Mouse (Mus musculus): ENCODE results near the gene St8sia2. TPM values are rescaled to one million over a fixed set of nuclear protein-coding genes. Genes with fewer than 3 reads are reported as not detected.
A peak's percentile ranks its signal among the peaks of the same experiment; 100 is the strongest.

The St8sia2 gene
- polyA plus RNA-seq, 1 experiment from 2014 or later: 78.8 TPM

- Histone ChIP-seq H3K27ac (replicated peaks) (no peak overlapping the region), H3K4me2 (replicated peaks) (no peak overlapping the region), H3K4me3 (no peak overlapping the region), H3K27me3 (no peaks in the 10 kb centered on the region), H3K9ac (replicated peaks) (no peak overlapping the region), H3K9me3 (no peaks in the 10 kb centered on the region), H3K36me3 (no peaks in the 10 kb centered on the region), H3K4me1 (peaks cover 5% of the 10 kb centered on the region; the same call in 1 of the 2 replicates)
- no peak for ATAC-seq (replicated peaks)
- 75% methylated on average over 5 of the region's 5 CpGs for WGBS
These were observed 103.9 kb downstream of the St8sia2 start for GRCm38 (mm10) chr7:73909432-73910205.

GRCm38 (mm10) chr7:73894506-73894905 lies 119.0 kb downstream of the St8sia2 start:
- WGBS: 16% methylated on average over 6 of the region's 6 CpGs
- Histone ChIP-seq H3K4me3 (no peak overlapping the region), H3K36me3 (no peaks in the 10 kb centered on the region), H3K9me3 (no peaks in the 10 kb centered on the region), H3K27me3 (no peaks in the 10 kb centered on the region), H3K4me2 (replicated peaks) (no peak overlapping the region), H3K27ac (replicated peaks) (no peak overlapping the region), H3K4me1 (0 out of 2 replicates have a peak, but pooled peaks cover 6% of the 10 kb centered on the region), H3K9ac (replicated peaks) (no peak overlapping the region)
- no peak for ATAC-seq (replicated peaks)

- WGBS: 88% methylated on average over 5 of the region's 5 CpGs
- no peak for ATAC-seq (replicated peaks)
- no peaks in the 10 kb centered on the region for H3K27me3 ChIP-seq
- no peak overlapping the region for H3K27ac ChIP-seq (replicated peaks)
- H3K9ac ChIP-seq (replicated peaks): no peak overlapping the region
- 0 out of 2 replicates have a peak, but pooled peaks cover 6% of the 10 kb centered on the region for H3K4me1 ChIP-seq
- no peak overlapping the region for H3K4me3 ChIP-seq
- no peak overlapping the region for H3K4me2 ChIP-seq (replicated peaks)
- no peaks in the 10 kb centered on the region for H3K36me3 ChIP-seq
- no peaks in the 10 kb centered on the region for H3K9me3 ChIP-seq
These were observed 121.7 kb downstream of the St8sia2 start for GRCm38 (mm10) chr7:73891830-73892229.

- Histone ChIP-seq H3K9ac (replicated peaks) (no peak overlapping the region), H3K4me3 (no peak overlapping the region), H3K9me3 (no peaks in the 10 kb centered on the region), H3K27me3 (no peaks in the 10 kb centered on the region), H3K27ac (replicated peaks) (no peak overlapping the region), H3K36me3 (no peaks in the 10 kb centered on the region), H3K4me2 (replicated peaks) (no peak overlapping the region), H3K4me1 (0 out of 2 replicates have a peak, but pooled peaks cover 6% of the 10 kb centered on the region)
- ATAC-seq (replicated peaks): peak; percentile 16; the same call in 1 of the 2 replicates
- WGBS: 83% methylated on average over 9 of the region's 9 CpGs
These were observed 122.4 kb downstream of the St8sia2 start for GRCm38 (mm10) chr7:73890891-73891610.

- Histone ChIP-seq H3K27ac (replicated peaks) (no peak overlapping the region), H3K4me1 (0 out of 2 replicates have a peak, but pooled peaks cover 6% of the 10 kb centered on the region), H3K4me3 (no peak overlapping the region), H3K27me3 (no peaks in the 10 kb centered on the region), H3K36me3 (no peaks in the 10 kb centered on the region), H3K9me3 (no peaks in the 10 kb centered on the region), H3K4me2 (replicated peaks) (no peak overlapping the region), H3K9ac (replicated peaks) (no peak overlapping the region)
- WGBS: 89% methylated on average over 5 of the region's 5 CpGs
- 0 out of 2 replicates have a peak, but pooled peaks have one; percentile 40 for ATAC-seq (replicated peaks)
These were observed 123.0 kb downstream of the St8sia2 start for GRCm38 (mm10) chr7:73890466-73890865.

Data from forebrain, embryonic 15.5 days (tissue).